Mouse (Mus musculus): Measurements from ENCODE around the gene Tomm7. TPM values are rescaled to one million over a fixed set of nuclear protein-coding genes. Genes with fewer than 3 reads are reported as not detected.
A peak's percentile ranks its signal among the peaks of the same experiment; 100 is the strongest.

Tomm7 gene
- total RNA-seq (2014; rRNA removed) (7.5 and 10.1 TPM in 2 replicates), polyA plus RNA-seq (2015; fragmentation: Nextera tagmentation; extraction: Ambion mirVana) (92.2 and 101 TPM in 2 replicates)

DNA sequence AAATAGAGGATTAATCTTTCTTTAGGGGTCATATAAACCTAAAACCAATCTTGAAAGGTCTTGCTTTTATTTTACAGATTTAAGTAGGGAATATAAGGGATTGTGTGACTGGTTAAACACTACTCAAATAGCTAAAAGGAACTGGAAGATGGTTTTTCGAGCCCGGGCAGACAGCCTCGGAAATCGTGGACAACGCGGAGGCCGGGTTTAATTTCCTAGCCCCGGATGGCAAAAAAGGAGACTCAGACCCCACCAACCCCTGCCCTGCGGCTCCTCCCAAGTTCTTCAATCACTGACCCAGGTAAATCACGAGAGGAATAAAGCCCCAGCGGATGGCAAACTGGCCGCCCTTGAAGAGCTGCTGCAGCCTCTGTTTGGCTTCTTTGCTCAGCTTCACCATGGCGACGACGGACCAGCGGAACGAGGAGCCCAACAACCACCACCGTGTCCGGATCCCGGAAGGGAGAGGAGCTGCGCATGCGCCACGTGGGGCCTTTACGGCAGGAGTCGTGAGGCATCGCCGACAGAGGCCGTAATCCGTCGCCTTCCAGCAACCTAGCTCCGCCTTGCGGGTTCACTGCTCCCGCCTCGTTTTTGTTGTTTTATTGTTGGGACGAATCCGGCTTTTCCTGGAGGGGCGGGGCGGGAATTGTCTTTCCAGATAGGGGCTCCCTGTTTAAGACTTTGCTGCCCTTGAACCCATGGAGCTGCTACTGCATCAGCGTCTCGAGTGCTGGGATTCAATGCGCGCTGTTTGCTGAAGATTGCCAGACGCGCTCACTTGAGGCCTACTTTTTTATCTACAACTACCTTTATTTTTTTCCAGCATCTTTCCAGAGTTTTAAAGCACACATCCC is at the start of gene Tomm7:
TSS of gene Tomm7 (minus strand) at position 488 of the 857 bp plus-strand sequence.
- Histone ChIP-seq H3K27me3 (ENCODE audit: insufficient read depth, low read length) (no peaks in the 10 kb centered on the region), H3K9ac (replicated peaks; ENCODE audit: low read length) (peak within 1 kb of the TSS; percentile 77), H3K9me3 (ENCODE audit: low read length) (no peaks in the 10 kb centered on the region), H3K4me1 (ENCODE audit: insufficient read depth, low read length) (peaks cover 5% of the 10 kb centered on the region; the same call in 1 of the 2 replicates), H3K27ac (peak within 1 kb of the TSS; percentile 82), H3K4me2 (ENCODE audit: low read depth, low read length) (peak within 1 kb of the TSS; percentile 79), H3K36me3 (ENCODE audit: insufficient read depth, low read length) (peaks cover 4% of the 10 kb centered on the region; the same call in 1 of the 2 replicates), H3K4me3 (ENCODE audit: low read length) (peak within 1 kb of the TSS; percentile 67)
- under 1% methylated on average over 44 of the region's 44 CpGs for WGBS
- ATAC-seq (peak; percentile 94), DNase-seq (ENCODE audit: low spot score) (peak; percentile 99)
- TF ChIP-seq CTCF (IDR thresholded peaks at IDR 0.05; ENCODE audit: low read depth) = peak; percentile 52

DNA sequence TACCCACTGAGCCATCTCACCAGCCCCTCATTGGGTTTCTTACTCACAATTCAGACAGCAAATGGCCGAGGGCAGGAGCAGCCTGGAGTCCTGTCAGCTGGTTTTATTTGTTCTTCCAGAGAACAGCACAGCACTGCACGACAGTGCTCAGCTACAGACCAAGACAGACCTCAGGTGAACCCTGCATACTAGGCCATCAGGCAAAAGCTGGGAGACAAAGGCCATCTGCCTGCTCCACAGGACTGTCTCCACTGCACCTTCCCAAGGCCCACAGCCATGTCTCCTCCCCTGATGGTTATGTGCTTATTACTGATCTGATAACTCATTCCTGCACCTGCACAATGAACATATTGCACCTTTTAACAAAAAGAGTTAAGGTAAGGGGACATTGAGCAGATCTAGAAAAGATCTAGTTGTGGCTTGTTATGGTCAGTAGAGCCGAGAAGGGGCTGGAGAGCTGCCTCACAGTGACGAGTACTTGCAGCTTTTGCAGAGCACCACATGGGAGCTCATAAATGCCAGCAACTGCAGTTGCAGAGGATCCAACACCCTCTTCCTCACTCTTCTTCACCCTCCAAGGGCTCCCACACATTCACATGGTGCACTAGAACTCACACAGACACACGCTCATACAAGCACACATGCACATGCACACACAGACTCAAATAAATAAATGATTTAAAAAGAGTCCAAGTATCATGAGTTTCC is 49.3 kb upstream of the Tomm7 start:
- H3K9ac ChIP-seq (replicated peaks; ENCODE audit: low read length) = no peak overlapping the region
- ATAC-seq = no peak
- H3K27ac ChIP-seq = no peak overlapping the region
- no peaks in the 10 kb centered on the region for H3K9me3 ChIP-seq (ENCODE audit: low read length)
- WGBS = 84% methylated on average over 5 of the region's 5 CpGs
- H3K4me3 ChIP-seq (ENCODE audit: low read length) = no peak overlapping the region
- H3K4me2 ChIP-seq (ENCODE audit: low read depth, low read length) = no peak overlapping the region
- H3K36me3 ChIP-seq (ENCODE audit: insufficient read depth, low read length) = no peaks in the 10 kb centered on the region
- H3K27me3 ChIP-seq (ENCODE audit: insufficient read depth, low read length) = no peaks in the 10 kb centered on the region
- TF ChIP-seq CTCF (IDR thresholded peaks at IDR 0.05; ENCODE audit: low read depth) = no peak
- no peaks in the 10 kb centered on the region for H3K4me1 ChIP-seq (ENCODE audit: insufficient read depth, low read length)
- DNase-seq (ENCODE audit: low spot score) = no peak

DNA sequence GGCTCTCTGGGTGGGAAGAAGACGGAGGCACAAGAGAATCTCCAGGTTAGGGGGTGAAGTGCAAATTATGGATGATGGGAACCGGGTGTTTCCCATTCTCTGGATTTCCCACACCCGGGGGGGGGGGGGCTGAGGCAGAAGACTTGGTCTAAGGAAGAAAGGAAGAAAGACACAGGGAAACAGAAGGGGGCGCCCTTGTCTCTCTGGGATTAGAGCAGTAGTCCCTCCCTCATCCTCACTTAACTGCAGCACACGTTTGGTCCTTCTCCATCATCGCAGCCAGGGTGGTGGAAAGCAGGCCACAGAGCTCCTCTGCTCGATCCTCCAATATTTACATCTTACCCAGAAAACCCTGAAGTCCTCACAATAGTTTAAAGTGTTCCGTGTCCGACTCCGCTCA is 46.8 kb upstream of the Tomm7 start:
- Histone ChIP-seq H3K36me3 (ENCODE audit: insufficient read depth, low read length) (no peaks in the 10 kb centered on the region), H3K27me3 (ENCODE audit: insufficient read depth, low read length) (no peaks in the 10 kb centered on the region), H3K4me1 (ENCODE audit: insufficient read depth, low read length) (no peaks in the 10 kb centered on the region), H3K4me2 (ENCODE audit: low read depth, low read length) (no peak overlapping the region), H3K9ac (replicated peaks; ENCODE audit: low read length) (no peak overlapping the region), H3K9me3 (ENCODE audit: low read length) (no peaks in the 10 kb centered on the region), H3K4me3 (ENCODE audit: low read length) (no peak overlapping the region), H3K27ac (no peak overlapping the region)
- DNase-seq (ENCODE audit: low spot score) (peak; percentile 54), ATAC-seq (no peak)
- WGBS = 47% methylated on average over 10 of the region's 10 CpGs
- peak; percentile 60 for TF ChIP-seq CTCF (IDR thresholded peaks at IDR 0.05; ENCODE audit: low read depth)

DNA sequence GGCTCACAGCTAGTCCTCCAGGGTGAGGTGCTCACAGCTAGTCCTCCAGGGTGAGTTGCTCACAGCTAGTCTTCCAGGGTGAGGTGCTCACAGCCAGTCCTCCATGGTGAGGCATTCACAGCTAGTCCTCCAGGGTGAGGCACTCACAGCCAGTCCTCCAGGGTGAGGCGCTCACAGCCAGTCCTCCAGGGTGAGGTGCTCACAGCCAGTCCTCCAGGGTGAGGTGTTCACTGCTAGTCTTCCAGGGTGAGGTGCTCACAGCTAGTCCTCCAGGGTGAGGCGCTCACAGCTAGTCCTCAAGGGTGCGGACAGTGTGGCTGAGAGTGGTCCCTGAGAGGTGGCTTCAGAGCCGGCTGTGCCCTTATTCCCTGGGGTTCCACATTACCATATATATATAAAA is 45.5 kb upstream of the Tomm7 start:
- no peak overlapping the region for H3K27ac ChIP-seq
- 71% methylated on average over 4 of the region's 4 CpGs for WGBS
- no peak overlapping the region for H3K4me3 ChIP-seq (ENCODE audit: low read length)
- H3K4me2 ChIP-seq (ENCODE audit: low read depth, low read length) = no peak overlapping the region
- TF ChIP-seq CTCF (IDR thresholded peaks at IDR 0.05; ENCODE audit: low read depth) = no peak
- H3K36me3 ChIP-seq (ENCODE audit: insufficient read depth, low read length) = no peaks in the 10 kb centered on the region
- no peaks in the 10 kb centered on the region for H3K27me3 ChIP-seq (ENCODE audit: insufficient read depth, low read length)
- no peak overlapping the region for H3K9ac ChIP-seq (replicated peaks; ENCODE audit: low read length)
- H3K4me1 ChIP-seq (ENCODE audit: insufficient read depth, low read length) = no peaks in the 10 kb centered on the region
- H3K9me3 ChIP-seq (ENCODE audit: low read length) = no peaks in the 10 kb centered on the region
- DNase-seq (ENCODE audit: low spot score) = no peak
- ATAC-seq = no peak

GRCm38 (mm10) chr5:23887111-23887510 is 43.1 kb upstream of the Tomm7 start:
- Histone ChIP-seq H3K27me3 (ENCODE audit: insufficient read depth, low read length) (no peaks in the 10 kb centered on the region), H3K4me1 (ENCODE audit: insufficient read depth, low read length) (no peaks in the 10 kb centered on the region), H3K36me3 (ENCODE audit: insufficient read depth, low read length) (no peaks in the 10 kb centered on the region), H3K27ac (no peak overlapping the region), H3K9ac (replicated peaks; ENCODE audit: low read length) (no peak overlapping the region), H3K4me2 (ENCODE audit: low read depth, low read length) (no peak overlapping the region), H3K9me3 (ENCODE audit: low read length) (no peaks in the 10 kb centered on the region), H3K4me3 (ENCODE audit: low read length) (no peak overlapping the region)
- ATAC-seq (no peak), DNase-seq (ENCODE audit: low spot score) (no peak)
- TF ChIP-seq CTCF (IDR thresholded peaks at IDR 0.05; ENCODE audit: low read depth) = no peak
- 78% methylated on average over 3 of the region's 3 CpGs for WGBS

GRCm38 (mm10) chr5:23874457-23874856 is 30.5 kb upstream of the Tomm7 start:
- Histone ChIP-seq H3K36me3 (ENCODE audit: insufficient read depth, low read length) (no peaks in the 10 kb centered on the region), H3K4me1 (ENCODE audit: insufficient read depth, low read length) (no peaks in the 10 kb centered on the region), H3K9me3 (ENCODE audit: low read length) (no peaks in the 10 kb centered on the region), H3K9ac (replicated peaks; ENCODE audit: low read length) (no peak overlapping the region), H3K4me3 (ENCODE audit: low read length) (no peak overlapping the region), H3K27me3 (ENCODE audit: insufficient read depth, low read length) (no peaks in the 10 kb centered on the region), H3K4me2 (ENCODE audit: low read depth, low read length) (no peak overlapping the region), H3K27ac (no peak overlapping the region)
- DNase-seq (ENCODE audit: low spot score) (no peak), ATAC-seq (no peak)
- WGBS = 62% methylated on average over 5 of the region's 5 CpGs
- TF ChIP-seq CTCF (IDR thresholded peaks at IDR 0.05; ENCODE audit: low read depth) = no peak

All from hindbrain, postnatal 0 days (tissue).